Mouse (Mus musculus) liver, adult 2 months (tissue): Measurements from ENCODE around the gene Ptk7.

Experiments used
- CTCF ChIP-seq: fragments of 200-500 bp; IDR thresholded peaks from 2 replicates; pipeline ENCODE4 v1.5.1; 2011; ENCODE audit warnings: low read depth, low read length, control low read depth
- POLR2A ChIP-seq: fragments of 200-500 bp; IDR thresholded peaks from 2 replicates; pipeline ENCODE4 v1.6.1; 2011; ENCODE audit warnings: low read length, control low read depth; ENCODE audit not compliant: insufficient read depth; ENCODE audit errors: extremely low read depth

DNA sequence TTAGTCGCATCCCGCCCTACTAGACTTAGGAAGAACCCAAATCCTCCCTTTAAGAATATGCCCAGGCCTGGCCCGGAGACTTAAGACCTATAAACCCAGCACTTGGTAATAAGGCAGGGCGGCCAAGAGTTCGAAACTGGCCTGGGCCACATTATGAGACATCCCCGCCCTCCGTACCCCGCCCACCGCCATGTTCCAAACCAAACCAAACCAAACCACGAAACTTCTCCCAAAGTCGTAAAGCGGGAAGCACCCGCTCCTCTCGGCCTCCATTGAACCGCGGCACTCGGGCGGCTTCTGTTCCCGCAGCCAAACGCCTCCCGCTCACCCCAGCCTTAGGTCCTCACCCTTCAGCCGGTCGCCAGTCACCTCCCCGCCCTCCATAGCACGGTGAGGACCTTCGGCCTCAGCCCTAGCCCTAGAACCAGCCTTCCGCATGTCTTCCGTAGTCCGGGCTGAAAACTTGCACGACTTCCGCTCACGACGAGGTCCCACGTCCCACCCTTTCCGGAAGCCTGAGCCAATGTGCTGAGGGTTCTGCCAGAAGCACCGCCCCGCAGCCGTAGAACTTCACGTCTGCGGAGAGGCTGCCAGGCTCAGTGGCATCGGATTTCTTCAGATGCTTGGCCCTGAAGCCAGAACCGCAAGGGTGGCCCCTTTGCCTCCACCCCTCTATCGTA lies 44.7 kb upstream of the Ptk7 start, which contains the start of gene Rrp36:
- TF ChIP-seq CTCF (no peak), POLR2A (peak; percentile 83)
